Comparison of ENCODE assay signal across 23 mouse cellular contexts in the genomic region with DNA sequence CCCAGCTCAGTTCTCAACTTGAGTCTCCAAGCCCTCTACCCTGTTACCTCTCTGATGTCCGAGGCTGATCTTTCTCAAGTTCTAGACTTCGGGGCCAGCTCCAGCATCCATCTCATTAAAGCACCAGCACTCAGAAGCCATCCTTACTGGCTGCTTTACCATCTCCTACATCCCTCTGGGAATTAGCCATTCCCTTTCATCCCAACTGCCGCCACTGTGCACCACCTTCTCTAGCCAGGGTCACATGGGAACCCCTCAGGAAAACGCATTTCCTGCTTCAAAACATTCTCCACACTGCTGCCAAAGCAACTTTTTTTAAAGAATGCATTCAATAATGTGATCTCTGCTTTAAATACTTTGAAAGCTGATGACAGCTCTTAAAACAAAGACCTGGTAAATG. TPM values are rescaled to one million over a fixed set of nuclear protein-coding genes. Genes with fewer than 3 reads are reported as not detected.
A peak's percentile ranks its signal among the peaks of the same experiment; 100 is the strongest.
DNase-seq lines count a peak whose midpoint lies in the region; ATAC-seq and TF ChIP-seq lines count a peak whose summit lies in the region.
"Had no signal": no experiment of that assay in that cellular context is flagged by ENCODE, and none has a peak within 500 bp of the region (broad histone marks: within the 10 kb centered on the region; RNA-seq: fewer than 3 reads in every experiment).

No protein-coding gene starts in this region.

- H3K27me3 ChIP-seq in cerebellum, adult 2 months (ENCODE audit: control insufficient read depth, insufficient read depth, low read length): no peaks in the 10 kb centered on the region
- no peaks in the 10 kb centered on the region for H3K27me3 ChIP-seq in heart, embryonic 11.5 days (ENCODE audit: control insufficient read depth, insufficient read depth, low read length)
- no peaks in the 10 kb centered on the region for H3K27me3 ChIP-seq in midbrain, embryonic 13.5 days
- H3K27me3 ChIP-seq in midbrain, embryonic 11.5 days (ENCODE audit: control insufficient read depth, insufficient read depth, low read length): no peaks in the 10 kb centered on the region
- H3K27me3 ChIP-seq in midbrain, embryonic 16.5 days (ENCODE audit: control insufficient read depth, insufficient read depth, low read depth, low read length): no peaks in the 10 kb centered on the region
- H3K27me3 ChIP-seq: embryonic facial prominence, embryonic 12.5 days; embryonic facial prominence, embryonic 15.5 days; forebrain, embryonic 12.5 days; heart, embryonic 12.5 days had no signal

- peak overlapping the region; percentile 16; the same call in 1 of the 2 replicates for H3K27ac ChIP-seq in cerebellum, adult 2 months (ENCODE audit: insufficient read depth, low read length)
- no peak overlapping the region for H3K27ac ChIP-seq in heart, embryonic 11.5 days (ENCODE audit: low read depth, low read length)
- peak overlapping the region; percentile 61 for H3K27ac ChIP-seq in midbrain, embryonic 13.5 days
- no peak overlapping the region for H3K27ac ChIP-seq in midbrain, embryonic 11.5 days (ENCODE audit: low read depth, low read length)
- peak overlapping the region; percentile 29 for H3K27ac ChIP-seq in midbrain, embryonic 16.5 days (ENCODE audit: low read length)
- H3K27ac ChIP-seq: embryonic facial prominence, embryonic 12.5 days; embryonic facial prominence, embryonic 15.5 days; forebrain, embryonic 12.5 days; heart, embryonic 15.5 days; hindbrain, embryonic 10.5 days; hindbrain, embryonic 14.5 days had no signal

- no peak for TF ChIP-seq POLR2A in cerebellum, adult 2 months (IDR thresholded peaks at IDR 0.05; ENCODE audit: borderline replicate concordance, insufficient read depth, low read length)

- H3K9ac ChIP-seq in heart, embryonic 11.5 days (ENCODE audit: low read depth, low read length): no peak overlapping the region
- H3K9ac ChIP-seq in midbrain, embryonic 13.5 days (replicated peaks): no peak overlapping the region
- H3K9ac ChIP-seq in midbrain, embryonic 11.5 days (ENCODE audit: low read length): no peak overlapping the region
- no peak overlapping the region for H3K9ac ChIP-seq in midbrain, embryonic 16.5 days (ENCODE audit: low read depth, low read length)
- H3K9ac ChIP-seq: embryonic facial prominence, embryonic 12.5 days; embryonic facial prominence, embryonic 15.5 days; forebrain, embryonic 12.5 days; heart, embryonic 12.5 days; heart, embryonic 15.5 days; hindbrain, embryonic 14.5 days had no signal

- WGBS in cerebellum, adult 2 months: 55% methylated on average over 4 of the region's 4 CpGs
- WGBS in heart, embryonic 11.5 days (ENCODE audit: insufficient replicate concordance): 61% methylated on average over 4 of the region's 4 CpGs
- 61% methylated on average over 4 of the region's 4 CpGs for WGBS in midbrain, embryonic 13.5 days
- 67% methylated on average over 4 of the region's 4 CpGs for WGBS in midbrain, embryonic 11.5 days
- WGBS in midbrain, embryonic 16.5 days: 66% methylated on average over 4 of the region's 4 CpGs

- peaks cover 34% of the 10 kb centered on the region for H3K4me1 ChIP-seq in cerebellum, adult 2 months (ENCODE audit: control insufficient read depth, insufficient read depth, low read length)
- peaks cover 9% of the 10 kb centered on the region; the same call in 1 of the 2 replicates for H3K4me1 ChIP-seq in heart, embryonic 11.5 days (ENCODE audit: control insufficient read depth, insufficient read depth, low read length)
- H3K4me1 ChIP-seq in midbrain, embryonic 13.5 days (replicated peaks): peaks cover 56% of the 10 kb centered on the region
- H3K4me1 ChIP-seq in midbrain, embryonic 11.5 days (ENCODE audit: control insufficient read depth, insufficient read depth, low read length): peaks cover 17% of the 10 kb centered on the region
- H3K4me1 ChIP-seq in midbrain, embryonic 16.5 days (ENCODE audit: control insufficient read depth, insufficient read depth, low read length): peaks cover 31% of the 10 kb centered on the region

- H3K4me2 ChIP-seq in heart, embryonic 11.5 days: no peak overlapping the region
- no peak overlapping the region for H3K4me2 ChIP-seq in midbrain, embryonic 13.5 days (replicated peaks)
- H3K4me2 ChIP-seq in midbrain, embryonic 11.5 days: no peak overlapping the region
- no peak overlapping the region for H3K4me2 ChIP-seq in midbrain, embryonic 16.5 days (ENCODE audit: low read length)
- H3K4me2 ChIP-seq: embryonic facial prominence, embryonic 12.5 days; embryonic facial prominence, embryonic 15.5 days; forebrain, embryonic 12.5 days; heart, embryonic 12.5 days; heart, embryonic 15.5 days; hindbrain, embryonic 14.5 days had no signal

- no peaks in the 10 kb centered on the region for H3K36me3 ChIP-seq in heart, embryonic 11.5 days (ENCODE audit: control insufficient read depth, insufficient read depth, low read length)
- peaks cover 10% of the 10 kb centered on the region for H3K36me3 ChIP-seq in midbrain, embryonic 13.5 days
- 0 out of 2 replicates have a peak, but pooled peaks cover 2% of the 10 kb centered on the region for H3K36me3 ChIP-seq in midbrain, embryonic 11.5 days (ENCODE audit: control insufficient read depth, insufficient read depth, low read length)
- H3K36me3 ChIP-seq in midbrain, embryonic 16.5 days (ENCODE audit: control insufficient read depth, insufficient read depth, low read length): peaks cover 4% of the 10 kb centered on the region; the same call in 1 of the 2 replicates
- H3K36me3 ChIP-seq: embryonic facial prominence, embryonic 12.5 days; embryonic facial prominence, embryonic 15.5 days; heart, embryonic 12.5 days; heart, embryonic 15.5 days had no signal

- no peak for ATAC-seq in heart, embryonic 11.5 days (replicated peaks; ENCODE audit: insufficient number of reproducible peaks, low FRiP score, low TSS enrichment)
- ATAC-seq in midbrain, embryonic 13.5 days: no peak
- no peak for ATAC-seq in midbrain, embryonic 11.5 days (ENCODE audit: low FRiP score)
- no peak for ATAC-seq in midbrain, embryonic 16.5 days
- ATAC-seq: activated CD4-positive, CD25-positive, alpha-beta regulatory T cell, adult 4 months had no signal

- no peaks in the 10 kb centered on the region for H3K9me3 ChIP-seq in heart, embryonic 11.5 days (replicated peaks; ENCODE audit: control insufficient read depth, low read length)
- no peaks in the 10 kb centered on the region for H3K9me3 ChIP-seq in midbrain, embryonic 13.5 days
- no peaks in the 10 kb centered on the region for H3K9me3 ChIP-seq in midbrain, embryonic 11.5 days (ENCODE audit: control insufficient read depth, low read length)
- H3K9me3 ChIP-seq in midbrain, embryonic 16.5 days (replicated peaks; ENCODE audit: control insufficient read depth, low read length, poor library complexity, severe bottlenecking): no peaks in the 10 kb centered on the region
- H3K9me3 ChIP-seq: embryonic facial prominence, embryonic 12.5 days; embryonic facial prominence, embryonic 15.5 days; forebrain, embryonic 12.5 days; heart, embryonic 12.5 days; heart, embryonic 15.5 days; hindbrain, embryonic 10.5 days had no signal

- no peak for DNase-seq in cerebellum, adult 2 months
- DNase-seq in cerebellum, adult 18-20 months: no peak
- peak; percentile 90 for DNase-seq in heart, adult 11 months
- DNase-seq in midbrain, embryonic 11.5 days (ENCODE audit: low spot score, missing footprints): no peak
- DNase-seq: adrenal gland, adult 8-10 months; adrenal gland, postnatal 25 days; cerebellum, adult 11-12 months; cerebellum, postnatal 25 days; gastrocnemius, postnatal 10 days; gastrocnemius, postnatal 36 days; heart, postnatal 10 days; heart, postnatal 36 days had no signal

- no peak overlapping the region for H3K4me3 ChIP-seq in cerebellum, adult 2 months (replicated peaks; ENCODE audit: insufficient read depth, low read depth, low read length)
- no peak overlapping the region for H3K4me3 ChIP-seq in heart, embryonic 11.5 days (ENCODE audit: low read depth, low read length)
- H3K4me3 ChIP-seq in midbrain, embryonic 13.5 days (replicated peaks): no peak overlapping the region
- H3K4me3 ChIP-seq in midbrain, embryonic 11.5 days (ENCODE audit: low read depth, low read length): no peak overlapping the region
- no peak overlapping the region for H3K4me3 ChIP-seq in midbrain, embryonic 16.5 days (ENCODE audit: low read depth, low read length)
- H3K4me3 ChIP-seq: embryonic facial prominence, embryonic 12.5 days; embryonic facial prominence, embryonic 15.5 days; forebrain, embryonic 12.5 days; heart, embryonic 12.5 days; heart, embryonic 15.5 days; hindbrain, embryonic 10.5 days had no signal

- no peak for TF ChIP-seq CTCF in cerebellum, adult 2 months (IDR thresholded peaks at IDR 0.05; ENCODE audit: borderline replicate concordance, insufficient read depth, low read depth, low read length)

RNA-seq across cellular contexts. Expression of a gene that starts 17.0 kb away (rescaled TPM):
- 132 and 145 TPM in 2 replicates for polyA plus RNA-seq in cerebellum, adult 2 months (2012; rRNA removed)
- 15.5 and 17.7 TPM in 2 replicates for polyA plus RNA-seq in heart, embryonic 11.5 days (2014; fragmentation: Nextera tagmentation; extraction: Ambion mirVana)
- 91.2 and 96.6 TPM in 2 replicates for polyA plus RNA-seq in midbrain, embryonic 13.5 days (2015; fragmentation: Nextera tagmentation; extraction: Ambion mirVana)
- polyA plus RNA-seq in midbrain, embryonic 11.5 days (2014; fragmentation: Nextera tagmentation; extraction: Ambion mirVana): 69.5 and 73.3 TPM in 2 replicates
- 125 and 130 TPM in 2 replicates for polyA plus RNA-seq in midbrain, embryonic 16.5 days (2015; fragmentation: Nextera tagmentation; extraction: Ambion mirVana)
- polyA plus RNA-seq: activated CD4-positive, CD25-positive, alpha-beta regulatory T cell, adult 4 months had no signal

RNA-seq across cellular contexts. Expression of a gene that starts 45.6 kb away (rescaled TPM):
- 11.8 and 12.1 TPM in 2 replicates for polyA plus RNA-seq in cerebellum, adult 2 months (2012; rRNA removed)
- 13.0 and 13.6 TPM in 2 replicates for polyA plus RNA-seq in heart, embryonic 11.5 days (2014; fragmentation: Nextera tagmentation; extraction: Ambion mirVana)
- 11.8 and 12.2 TPM in 2 replicates for polyA plus RNA-seq in midbrain, embryonic 13.5 days (2015; fragmentation: Nextera tagmentation; extraction: Ambion mirVana)
- 21.0 and 22.5 TPM in 2 replicates for polyA plus RNA-seq in midbrain, embryonic 11.5 days (2014; fragmentation: Nextera tagmentation; extraction: Ambion mirVana)
- polyA plus RNA-seq in midbrain, embryonic 16.5 days (2015; fragmentation: Nextera tagmentation; extraction: Ambion mirVana): 8.3 and 9.5 TPM in 2 replicates

RNA-seq across cellular contexts. Expression of a gene that starts 47.8 kb away (rescaled TPM):
- 14.8 and 15.7 TPM in 2 replicates for polyA plus RNA-seq in cerebellum, adult 2 months (2012; rRNA removed)
- 23.5 and 34.3 TPM in 2 replicates for polyA plus RNA-seq in heart, embryonic 11.5 days (2014; fragmentation: Nextera tagmentation; extraction: Ambion mirVana)
- polyA plus RNA-seq in midbrain, embryonic 13.5 days (2015; fragmentation: Nextera tagmentation; extraction: Ambion mirVana): 7.9 and 8.2 TPM in 2 replicates
- polyA plus RNA-seq in midbrain, embryonic 11.5 days (2014; fragmentation: Nextera tagmentation; extraction: Ambion mirVana): 14.5 and 18.0 TPM in 2 replicates
- polyA plus RNA-seq in midbrain, embryonic 16.5 days (2015; fragmentation: Nextera tagmentation; extraction: Ambion mirVana): 7.1 and 8.1 TPM in 2 replicates
- polyA plus RNA-seq: activated CD4-positive, CD25-positive, alpha-beta regulatory T cell, adult 4 months had no signal

Comparison
In these comparisons a context has a peak if more than half of its experiments do, and no peak if none do; other contexts are left out.
1. H3K27ac ChIP-seq: peak in cerebellum, adult 2 months (single experiment), midbrain, embryonic 13.5 days (single experiment) and midbrain, embryonic 16.5 days (single experiment); none in heart, embryonic 11.5 days (single experiment) and midbrain, embryonic 11.5 days (single experiment).